Mouse (Mus musculus) C2C12 (cell line): Measurements from ENCODE around the gene Wbp2. TPM values are rescaled to one million over a fixed set of nuclear protein-coding genes. Genes with fewer than 3 reads are reported as not detected.

Experiments
- H3K27me3 ChIP-seq: one replicate; pipeline ENCODE4 v1.6.1; 2011; ENCODE audit not compliant: control insufficient read depth, insufficient read depth, insufficient read length
- H3K36me3 ChIP-seq: one replicate; pipeline ENCODE4 v1.6.1; 2011; ENCODE audit not compliant: control insufficient read depth, insufficient read depth
- H3K4me3 ChIP-seq: one replicate; pipeline ENCODE4 v1.5.1; 2011; ENCODE audit warnings: mild to moderate bottlenecking, control low read depth; ENCODE audit not compliant: poor library complexity, insufficient read depth, severe bottlenecking
- H3K79me2 ChIP-seq: one replicate; pipeline ENCODE4 v1.6.1; 2011; ENCODE audit not compliant: control insufficient read depth, insufficient read depth
- H3K79me3 ChIP-seq: one replicate; pipeline ENCODE4 v1.6.1; 2011; ENCODE audit warnings: low read depth, control low read depth
- H3ac ChIP-seq: one replicate; pipeline ENCODE3; 2011; ENCODE audit warnings: low read depth; ENCODE audit not compliant: control insufficient read depth, insufficient read length
- CEBPB ChIP-seq: IDR thresholded peaks from one replicate; pipeline ENCODE4 v1.6.1; 2011; ENCODE audit warnings: low read depth, mild to moderate bottlenecking, control low read depth, moderate library complexity
- CTCF ChIP-seq: IDR thresholded peaks from one replicate; pipeline ENCODE4 v1.5.1; 2011; ENCODE audit not compliant: control insufficient read depth, insufficient read depth, insufficient read length
- FOSL1 ChIP-seq: IDR thresholded peaks from one replicate; pipeline ENCODE4 v1.8.0; 2011; ENCODE audit warnings: mild to moderate bottlenecking, low read length; ENCODE audit not compliant: poor library complexity, insufficient read depth, severe bottlenecking
- MAX ChIP-seq: IDR thresholded peaks from one replicate; pipeline ENCODE4 v1.6.1; 2011; ENCODE audit warnings: mild to moderate bottlenecking, control low read depth
- MYOD1 ChIP-seq: IDR thresholded peaks from one replicate; pipeline ENCODE4 v1.6.1; 2011; ENCODE audit warnings: low read depth; ENCODE audit not compliant: control insufficient read depth, insufficient read length
- MYOG ChIP-seq: IDR thresholded peaks from one replicate; pipeline ENCODE4 v1.6.1; 2011; ENCODE audit not compliant: control insufficient read depth, insufficient read length; ENCODE audit errors: extremely low read depth
- USF1 ChIP-seq: IDR thresholded peaks from one replicate; pipeline ENCODE4 v1.6.1; 2011; ENCODE audit warnings: low read depth, mild to moderate bottlenecking, control low read depth, moderate library complexity
- long read RNA-seq, 2 experiments: library from polyadenylated mRNA; unstranded; transcript quantifications; one replicate each; pipeline ENCODE4 v2.0.0; 2019 to 2020
- polyA plus RNA-seq: library from polyadenylated mRNA; unstranded; fragments of >200 nt; fragmentation: generic; extraction: Trizol; gene quantifications from one replicate; pipeline ENCODE4 v1.2.1, GENCODE M21; 2012; ENCODE audit warnings: missing spikeins

The Wbp2 gene
- polyA plus RNA-seq = 87.6 TPM
- long read RNA-seq, experiment 1, transcript Wbp2-201 (8 exons, 1,826 nt) = major isoform, 93 of 116 reads
- long read RNA-seq, experiment 1, partial matches to known transcripts = 3 of 116 reads
- long read RNA-seq, experiment 1, other reads (novel, unspliced or antisense) = 17 of 116 reads
- long read RNA-seq, experiment 2, transcript Wbp2-201 (8 exons, 1,826 nt) = major isoform, 205 of 212 reads
- long read RNA-seq, experiment 2, partial matches to known transcripts = 2 of 212 reads
- long read RNA-seq, experiment 2, other reads (novel, unspliced or antisense) = 4 of 212 reads

GRCm38 (mm10) chr11:116086258-116087193 lies at the start of gene Wbp2:
Wbp2 (minus strand) TSS chr11:116086995.
- Histone ChIP-seq H3ac (peak within 1 kb of the TSS; percentile 61), H3K79me3 (peaks cover 3% of the 10 kb centered on the region), H3K27me3 (no peaks in the 10 kb centered on the region), H3K4me3 (peak within 1 kb of the TSS; percentile 50), H3K79me2 (peaks cover 22% of the 10 kb centered on the region), H3K36me3 (peaks cover 25% of the 10 kb centered on the region)
- TF ChIP-seq MYOD1 (no peak), MAX (peak; percentile 80), CTCF (no peak), FOSL1 (no peak), CEBPB (no peak), USF1 (peak; percentile 100), MYOG (no peak)

GRCm38 (mm10) chr11:116134171-116134570 lies 47.4 kb upstream of the Wbp2 start:
- Histone ChIP-seq H3K36me3 (peaks cover 52% of the 10 kb centered on the region), H3K79me3 (peaks cover 28% of the 10 kb centered on the region), H3ac (no peak overlapping the region), H3K4me3 (no peak overlapping the region), H3K79me2 (peaks cover 52% of the 10 kb centered on the region), H3K27me3 (no peaks in the 10 kb centered on the region)
- no peak for TF ChIP-seq USF1
- no peak for TF ChIP-seq MAX
- no peak for TF ChIP-seq CTCF
- TF ChIP-seq CEBPB = no peak
- no peak for TF ChIP-seq MYOD1
- no peak for TF ChIP-seq FOSL1
- TF ChIP-seq MYOG = no peak

DNA sequence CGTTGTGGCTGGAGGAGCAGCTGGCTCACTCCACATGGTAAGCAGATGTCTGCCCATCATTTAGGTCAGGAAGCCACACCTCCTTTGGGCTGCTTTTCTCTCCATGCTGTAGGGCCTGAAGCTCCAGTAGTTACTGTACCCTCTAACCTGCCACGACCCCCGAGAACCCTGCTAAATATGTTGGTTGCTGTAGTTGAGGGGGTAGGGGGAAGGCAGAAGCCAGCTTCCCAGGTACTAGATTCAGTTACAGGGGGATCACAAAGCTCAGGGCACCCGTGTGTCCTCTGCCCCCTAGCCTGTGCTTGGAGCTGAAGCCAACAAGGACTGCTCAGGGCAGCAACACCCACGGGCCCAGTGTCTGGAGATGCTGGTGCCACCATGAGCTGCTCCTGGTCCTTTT lies 46.7 kb upstream of the Wbp2 start:
- TF ChIP-seq MYOD1 (no peak), CTCF (no peak), CEBPB (no peak), USF1 (no peak), FOSL1 (no peak), MAX (no peak), MYOG (no peak)
- Histone ChIP-seq H3K4me3 (no peak overlapping the region), H3ac (no peak overlapping the region), H3K36me3 (peaks cover 52% of the 10 kb centered on the region), H3K79me2 (peaks cover 52% of the 10 kb centered on the region), H3K79me3 (peaks cover 28% of the 10 kb centered on the region), H3K27me3 (no peaks in the 10 kb centered on the region)

DNA sequence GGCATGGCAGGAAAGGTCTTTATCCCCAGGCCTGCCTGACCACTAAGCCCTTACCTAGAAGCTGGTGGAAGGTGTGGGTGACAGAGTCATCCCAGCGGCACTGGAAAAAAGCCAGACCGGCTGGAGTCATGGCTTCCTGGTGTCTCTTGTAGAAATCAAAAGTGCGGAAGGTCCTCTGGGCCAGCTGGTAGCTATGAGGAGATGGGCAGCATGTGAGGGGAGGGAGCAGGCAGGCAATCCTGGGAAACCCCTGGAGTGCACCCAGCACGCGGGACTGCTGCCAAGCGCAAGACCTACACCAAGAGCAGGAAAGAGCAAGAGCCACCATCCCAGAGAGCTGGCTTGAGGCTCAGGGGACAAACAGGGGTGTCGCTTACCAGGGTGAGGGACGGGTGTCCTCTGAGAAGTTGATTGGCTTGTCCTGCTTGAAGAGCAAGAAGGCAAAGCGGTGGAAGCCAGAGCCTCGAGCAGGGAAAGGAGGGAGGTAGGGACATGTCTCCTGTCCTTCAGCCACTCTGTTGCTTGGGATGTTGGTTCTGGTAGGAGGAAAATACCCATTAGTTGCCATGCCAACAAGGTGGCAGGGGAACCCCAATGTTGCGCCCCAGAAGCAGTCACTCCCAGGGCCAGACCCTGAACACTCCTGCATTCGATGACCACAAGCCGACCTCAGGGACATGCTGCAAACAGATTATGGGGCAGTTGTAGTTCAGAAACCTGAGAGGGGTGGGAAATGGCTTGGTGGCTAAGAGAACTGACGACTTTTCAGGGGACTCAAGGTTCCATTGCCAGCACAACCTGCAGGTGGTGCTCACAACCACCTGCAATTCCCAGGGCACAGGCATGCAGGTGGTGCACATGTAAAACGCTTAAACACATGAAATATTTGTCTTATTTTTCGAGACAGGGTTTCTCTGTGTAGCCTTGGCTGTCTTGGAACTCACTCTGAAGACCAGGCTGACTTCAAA lies 45.9 kb upstream of the Wbp2 start:
- no peaks in the 10 kb centered on the region for H3K27me3 ChIP-seq
- H3ac ChIP-seq = no peak overlapping the region
- peaks cover 44% of the 10 kb centered on the region for H3K79me2 ChIP-seq
- peaks cover 20% of the 10 kb centered on the region for H3K79me3 ChIP-seq
- H3K4me3 ChIP-seq = no peak overlapping the region
- peaks cover 52% of the 10 kb centered on the region for H3K36me3 ChIP-seq
- no peak for TF ChIP-seq CTCF
- no peak for TF ChIP-seq MYOD1
- no peak for TF ChIP-seq MAX
- TF ChIP-seq CEBPB = no peak
- no peak for TF ChIP-seq MYOG
- no peak for TF ChIP-seq USF1
- TF ChIP-seq FOSL1 = no peak

GRCm38 (mm10) chr11:116131349-116132170 lies 44.8 kb upstream of the Wbp2 start:
- Histone ChIP-seq H3ac (peak overlapping the region; percentile 14), H3K79me3 (peaks cover 9% of the 10 kb centered on the region), H3K36me3 (peaks cover 50% of the 10 kb centered on the region), H3K4me3 (no peak overlapping the region), H3K27me3 (no peaks in the 10 kb centered on the region), H3K79me2 (peaks cover 33% of the 10 kb centered on the region)
- no peak for TF ChIP-seq CTCF
- no peak for TF ChIP-seq USF1
- no peak for TF ChIP-seq MAX
- TF ChIP-seq MYOG = no peak
- TF ChIP-seq MYOD1 = no peak
- TF ChIP-seq FOSL1 = no peak
- no peak for TF ChIP-seq CEBPB
